Mouse (Mus musculus) megakaryocyte, adult 5-6 weeks (primary cell): Measurements from ENCODE around the gene Ano10. TPM values are rescaled to one million over a fixed set of nuclear protein-coding genes. Genes with fewer than 3 reads are reported as not detected.
A peak's percentile ranks its signal among the peaks of the same experiment; 100 is the strongest.
"Not testable (repeated sequence)": the region's sequence is repeated elsewhere in the genome, so short reads cannot be mapped to it uniquely, and the experiment has no call there.

Experiments
- ATAC-seq: 2 replicates; pipeline ENCODE4 v1.8.0; 2016; ENCODE audit warnings: mild to moderate bottlenecking, inconsistent platforms; ENCODE audit not compliant: poor library complexity, severe bottlenecking
- total RNA-seq, 2 experiments: library from RNA; stranded (forward) in 1 of 2; stranded (reverse) in 1 of 2; fragments of 153-499, 151-499 nt in 1 of 2; fragments of 221-1000, 200-1000 nt in 1 of 2; gene quantifications; 2 replicates each; pipeline versions ENCODE4 v1.2.3 to v1.2.4; 2015 to 2017

Gene Ano10
- 33.1 and 40.9 TPM in 2 replicates for total RNA-seq (2015)
- total RNA-seq (2017): 17.1 and 32.8 TPM in 2 replicates

DNA sequence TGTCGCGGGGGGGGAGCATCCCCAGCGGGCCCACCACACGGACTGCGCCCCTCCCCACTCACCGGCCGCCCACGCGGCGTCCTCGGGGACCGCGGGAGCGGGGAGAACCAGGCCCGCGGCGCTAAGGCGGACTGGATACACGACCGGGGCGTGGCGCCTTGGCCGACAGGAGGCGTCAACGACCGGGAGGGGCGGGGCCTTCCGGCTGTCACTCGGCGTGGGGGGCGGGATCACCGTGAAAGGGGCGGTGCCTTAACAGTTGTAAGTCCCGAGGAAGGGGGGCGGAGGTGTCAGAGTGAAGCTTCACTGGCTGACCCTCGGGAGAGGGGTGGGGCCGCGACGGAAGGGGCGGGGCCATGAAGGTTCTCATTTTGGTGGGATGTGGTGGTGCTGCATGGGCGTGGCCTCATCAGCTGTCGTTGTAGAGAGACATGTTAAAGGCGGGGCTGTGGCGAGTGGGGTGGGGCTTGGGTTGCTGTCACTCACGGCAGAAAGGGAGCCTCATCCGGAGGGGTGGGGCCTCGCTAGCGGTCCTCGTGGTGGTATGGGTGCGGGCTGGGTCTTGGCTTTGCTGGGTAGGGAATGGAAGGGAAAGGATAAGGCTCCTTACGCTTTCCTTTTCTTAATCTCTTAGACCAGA is at the start of gene Ano10:
Gene Ano10 (minus strand): TSS at position 182 of the 640 bp plus-strand sequence.
- ATAC-seq: peak; percentile 90

DNA sequence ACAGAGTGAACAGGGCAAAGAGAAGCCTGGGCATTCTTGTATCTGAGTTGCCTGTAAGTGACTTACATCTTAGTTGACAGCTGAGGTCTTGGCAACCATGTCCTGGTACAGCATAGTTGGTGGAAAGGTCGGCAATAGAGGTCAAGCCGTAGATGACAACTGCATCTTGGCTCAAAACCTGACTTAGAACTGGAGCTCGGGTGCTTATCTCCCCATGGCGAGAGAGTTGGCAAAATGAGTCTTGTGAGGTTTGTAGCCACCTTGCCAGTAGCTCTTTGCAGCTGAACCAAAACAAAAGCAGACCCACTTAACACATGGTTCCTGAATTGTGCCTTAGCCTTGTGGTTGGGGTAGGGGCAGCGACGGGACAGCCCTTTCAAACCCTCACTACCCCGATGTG is 49.2 kb upstream of the Ano10 start:
- ATAC-seq: no peak

DNA sequence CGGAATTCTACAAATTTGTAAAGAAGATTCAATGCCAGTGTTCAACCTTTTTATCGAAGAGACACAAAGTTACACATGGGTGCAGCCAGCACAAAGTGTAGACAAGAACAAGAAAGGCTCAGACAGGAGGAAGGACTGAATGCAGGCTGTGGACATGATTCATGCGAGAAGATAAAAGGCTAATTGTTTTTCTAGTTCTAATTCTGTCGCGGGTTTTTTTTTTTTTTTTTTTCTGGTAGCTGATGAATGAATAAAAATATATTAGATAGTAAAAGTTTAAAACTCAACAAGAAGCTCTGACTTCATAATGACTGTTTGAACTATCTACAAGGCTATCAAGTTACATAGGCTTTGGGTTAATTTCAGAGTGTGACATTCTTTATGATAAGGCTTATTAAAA is 45.7 kb upstream of the Ano10 start:
- ATAC-seq: no peak

DNA sequence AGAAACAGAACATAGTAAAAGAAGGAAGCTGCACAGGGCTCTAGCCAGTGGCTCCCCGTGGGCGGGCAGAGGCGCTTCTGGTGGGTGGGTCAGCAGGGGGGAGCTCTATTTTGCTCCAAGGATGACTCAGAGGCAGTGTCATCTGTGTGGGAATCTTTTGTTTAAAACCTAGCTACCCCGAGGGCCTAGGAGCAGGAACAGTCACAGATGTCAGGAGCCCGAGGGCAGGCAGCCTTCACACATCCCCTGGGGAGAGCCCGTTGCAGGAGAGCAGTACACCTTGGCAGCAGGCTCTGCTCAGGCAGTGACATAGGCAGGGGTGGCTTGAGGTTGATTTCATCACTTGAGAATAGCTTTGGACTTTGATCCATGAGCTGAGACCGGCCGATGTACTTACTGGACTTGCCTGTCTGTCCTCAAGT is 43.3 kb upstream of the Ano10 start:
- ATAC-seq: peak; percentile 77

DNA sequence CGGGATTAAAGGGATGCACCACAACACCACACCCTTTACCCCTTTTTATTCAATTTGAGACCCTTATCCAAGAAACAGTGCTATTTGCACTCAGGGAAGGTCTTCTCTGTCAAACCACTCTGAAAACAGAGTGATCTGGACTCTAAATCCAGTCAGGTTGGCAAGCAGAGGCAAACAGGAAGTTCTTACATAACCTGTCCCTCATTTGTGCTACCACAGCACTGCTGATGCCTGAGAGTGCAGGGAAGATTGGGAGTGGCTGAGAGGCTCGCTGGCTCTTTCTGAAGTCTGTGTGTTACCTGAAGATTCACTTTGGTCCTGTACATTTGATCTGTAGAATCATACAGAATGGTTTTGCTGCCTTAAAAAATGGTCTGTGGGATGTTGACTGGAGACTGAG is 42.5 kb upstream of the Ano10 start:
- ATAC-seq: peak; percentile 71

DNA sequence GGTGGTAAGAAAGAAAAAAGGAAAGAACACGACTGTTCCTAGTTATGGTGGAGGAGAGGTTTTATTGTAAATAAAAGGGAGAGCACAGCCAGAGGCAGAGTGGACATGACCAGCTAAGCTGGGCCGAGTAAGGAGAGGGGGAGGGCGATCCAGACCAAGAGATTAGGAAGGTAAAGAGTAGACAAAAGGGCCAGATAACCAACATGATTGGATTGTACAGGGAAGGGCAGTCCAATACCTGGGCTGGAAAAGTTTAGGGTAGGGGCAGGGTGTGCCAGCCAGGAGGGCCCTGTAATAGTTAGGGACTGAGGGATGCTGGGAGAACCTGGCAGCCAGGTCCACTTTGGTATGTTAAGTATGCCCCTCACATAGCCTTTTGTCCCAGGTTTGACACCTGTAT is 34.0 kb upstream of the Ano10 start:
- no peak for ATAC-seq

DNA sequence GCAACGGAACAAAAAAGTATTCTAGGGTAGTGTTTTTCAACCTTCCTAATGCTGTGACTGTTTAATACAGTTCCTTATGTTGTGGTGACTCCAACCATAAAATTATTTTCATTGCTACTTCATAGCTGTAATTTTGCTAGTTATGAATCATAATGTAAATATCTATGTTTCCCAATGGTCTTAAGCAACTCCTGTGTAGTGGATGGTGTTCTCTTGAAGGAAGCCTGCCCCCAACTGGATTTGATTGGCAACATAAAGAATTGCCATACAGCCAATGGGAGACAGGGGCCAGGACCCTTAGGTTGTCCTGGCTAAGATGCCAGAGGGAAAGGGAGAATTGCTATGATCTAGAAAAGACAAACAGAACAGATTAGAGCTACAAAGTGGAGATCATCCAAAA is 31.8 kb upstream of the Ano10 start:
- no peak for ATAC-seq

DNA sequence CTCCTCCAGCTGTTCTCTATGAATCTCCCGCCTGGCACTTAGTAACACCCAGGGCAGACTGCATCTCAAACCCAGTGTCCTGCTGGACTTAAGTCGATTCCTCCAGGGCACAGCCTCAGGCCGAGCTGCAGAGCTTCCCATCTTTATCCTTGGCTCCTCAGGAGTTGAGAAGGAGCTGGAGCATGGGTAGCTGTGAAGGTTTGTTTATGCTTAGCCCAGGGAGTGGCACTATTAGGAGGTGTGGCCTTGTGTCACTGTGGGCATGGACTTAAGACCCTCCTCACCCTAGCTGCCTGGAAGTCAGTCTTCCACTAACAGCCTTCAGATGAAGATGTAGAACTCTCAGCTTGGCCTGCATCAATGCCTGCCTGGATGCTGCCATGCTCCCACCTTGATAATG is 28.1 kb upstream of the Ano10 start:
- ATAC-seq: no peak

DNA sequence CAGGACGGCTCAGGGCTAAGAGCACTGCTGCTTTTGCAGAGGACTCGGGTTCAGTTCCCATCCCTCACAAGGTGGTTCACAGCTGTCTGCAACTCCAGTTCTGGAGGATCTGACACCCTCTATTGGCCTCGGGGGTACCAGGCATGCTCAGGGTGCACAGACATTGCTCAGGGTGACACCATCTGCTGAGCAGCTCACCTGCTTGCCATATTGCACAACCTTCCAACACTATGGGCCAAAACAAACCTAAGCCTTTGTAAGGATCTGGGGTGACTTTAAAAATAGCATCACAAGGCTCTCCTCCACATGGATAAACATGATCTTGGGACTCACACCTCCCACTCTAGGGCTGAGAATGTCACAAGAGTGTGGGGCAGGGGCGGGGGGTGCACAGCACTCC is 26.4 kb upstream of the Ano10 start:
- no peak for ATAC-seq

DNA sequence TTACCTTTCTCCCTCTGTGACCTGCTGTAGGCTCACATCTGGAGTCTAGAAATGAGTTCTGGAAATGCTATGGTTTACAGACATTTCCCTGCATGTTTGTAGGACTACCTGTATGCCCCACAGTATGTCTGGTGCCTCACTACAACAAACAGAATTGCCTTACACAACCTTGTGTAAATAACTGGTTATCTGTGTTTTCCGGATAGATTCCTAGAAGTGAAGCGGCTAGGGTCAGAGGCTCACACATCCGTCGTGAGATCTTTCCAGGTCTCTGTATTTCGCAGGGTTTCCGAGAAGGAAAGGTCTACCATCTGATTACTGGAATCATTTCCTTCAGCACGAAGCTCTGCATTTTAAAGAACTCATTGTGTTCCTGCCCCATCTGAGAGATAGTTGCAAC is 22.3 kb upstream of the Ano10 start:
- no peak for ATAC-seq

DNA sequence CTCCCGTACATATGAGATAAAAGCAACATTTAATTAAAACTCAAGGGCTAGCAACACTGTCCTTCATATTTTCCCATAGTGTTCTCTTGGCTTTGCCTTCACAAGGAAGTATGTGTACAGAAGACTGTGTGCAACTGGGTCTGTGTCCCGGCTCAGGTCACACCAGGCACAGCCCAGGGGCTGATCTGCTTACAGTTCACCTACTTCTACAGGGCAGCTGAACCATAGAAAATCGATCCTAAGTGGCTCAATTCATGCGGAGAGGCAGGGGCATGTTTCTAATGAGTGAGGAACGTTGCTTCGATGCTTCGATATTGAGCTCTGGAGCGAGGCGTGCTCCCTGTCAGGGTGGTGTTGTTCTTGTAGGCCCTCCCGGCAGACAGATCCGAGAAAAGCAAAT is 21.3 kb upstream of the Ano10 start:
- ATAC-seq: no peak

DNA sequence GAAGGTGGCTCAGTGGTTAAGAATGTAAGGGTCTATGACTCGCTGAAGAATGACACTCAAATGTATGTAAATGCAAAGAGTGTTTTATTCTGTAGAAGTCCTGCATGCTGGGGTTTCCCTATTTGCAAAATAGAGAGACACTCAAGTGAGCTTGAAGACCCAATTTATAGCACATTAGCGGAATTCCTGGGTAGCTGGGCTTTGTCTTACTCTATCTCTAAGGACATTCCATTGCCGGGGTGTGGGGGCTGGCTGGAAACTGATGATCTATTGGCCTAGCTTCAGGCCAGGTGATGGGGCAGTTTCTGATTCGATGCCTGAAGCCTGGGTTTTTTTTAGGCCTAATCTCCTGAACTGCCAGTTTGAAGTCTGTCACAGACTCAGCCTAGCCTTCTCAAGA is 20.7 kb upstream of the Ano10 start:
- no peak for ATAC-seq

DNA sequence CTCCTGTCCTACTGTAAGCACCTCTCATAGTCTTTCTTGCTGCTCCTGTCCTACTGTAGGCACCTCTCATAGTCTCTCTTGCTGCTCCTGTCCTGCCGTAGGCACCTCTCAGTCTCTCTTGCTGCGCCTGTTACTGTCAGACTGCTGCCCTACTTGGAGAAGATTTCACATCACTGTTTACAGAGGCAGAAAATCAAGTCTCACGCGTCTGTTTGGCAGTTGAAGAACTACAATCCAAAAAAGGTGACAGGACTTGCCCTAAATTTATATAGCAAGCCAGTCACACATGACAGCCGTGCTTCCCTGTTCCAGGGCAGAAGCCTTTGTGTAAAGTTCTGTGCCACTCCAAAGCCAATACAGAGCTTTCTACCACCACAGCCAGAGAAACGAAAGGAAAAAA is 20.2 kb upstream of the Ano10 start:
- no peak for ATAC-seq

DNA sequence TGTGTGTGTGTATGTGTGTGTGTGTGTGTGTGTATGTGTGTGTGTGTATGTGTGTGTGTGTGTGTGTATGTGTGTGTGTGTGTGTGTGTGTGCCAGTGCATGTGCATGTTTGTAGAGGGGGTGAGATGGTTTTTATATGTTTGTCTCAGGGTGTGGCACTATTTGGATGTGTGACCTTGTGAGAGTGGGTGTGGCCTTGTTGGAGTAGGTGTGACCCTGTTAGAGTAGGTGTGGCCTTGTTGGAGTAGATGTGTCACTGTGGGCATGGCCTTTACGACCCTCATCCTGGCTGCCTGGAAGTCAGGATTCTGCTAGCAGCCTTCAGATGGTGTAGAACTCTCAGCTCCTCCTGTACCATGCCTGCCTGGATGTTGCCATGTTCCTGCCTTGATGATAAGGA is 18.9 kb upstream of the Ano10 start:
- ATAC-seq: not testable (repeated sequence)

DNA sequence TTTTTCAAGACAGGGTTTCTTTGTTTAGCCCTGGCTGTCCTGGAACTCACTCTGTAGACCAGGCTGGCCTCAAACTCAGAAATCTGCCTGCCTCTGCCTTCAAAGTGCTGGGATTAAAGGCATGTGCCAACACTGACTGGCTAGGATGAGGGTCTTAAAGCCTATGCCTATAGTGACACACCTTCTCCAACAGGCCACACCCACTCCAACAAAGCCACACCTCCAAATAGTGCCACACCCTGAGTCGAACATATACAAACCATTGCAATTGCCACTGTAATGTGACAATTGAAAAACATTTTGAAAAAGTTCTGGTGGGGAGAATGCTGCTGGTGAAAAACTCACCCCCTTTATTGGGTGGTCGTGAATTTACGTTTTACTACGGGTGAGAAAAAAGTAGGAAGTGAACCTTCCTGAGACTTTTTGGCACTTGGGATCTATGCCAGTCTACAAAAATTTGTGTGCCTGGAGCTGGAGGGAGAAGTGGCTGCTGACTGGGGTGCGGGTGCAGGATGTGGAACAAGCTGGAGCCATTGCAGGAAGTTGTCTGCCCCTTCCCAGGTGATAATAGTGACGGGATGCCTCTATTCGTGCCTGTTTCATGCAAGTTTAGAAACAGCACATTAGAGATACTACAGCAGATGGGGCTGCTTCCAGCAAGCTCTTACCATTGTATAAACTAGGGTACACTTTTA is 18.2 kb upstream of the Ano10 start:
- ATAC-seq: no peak

DNA sequence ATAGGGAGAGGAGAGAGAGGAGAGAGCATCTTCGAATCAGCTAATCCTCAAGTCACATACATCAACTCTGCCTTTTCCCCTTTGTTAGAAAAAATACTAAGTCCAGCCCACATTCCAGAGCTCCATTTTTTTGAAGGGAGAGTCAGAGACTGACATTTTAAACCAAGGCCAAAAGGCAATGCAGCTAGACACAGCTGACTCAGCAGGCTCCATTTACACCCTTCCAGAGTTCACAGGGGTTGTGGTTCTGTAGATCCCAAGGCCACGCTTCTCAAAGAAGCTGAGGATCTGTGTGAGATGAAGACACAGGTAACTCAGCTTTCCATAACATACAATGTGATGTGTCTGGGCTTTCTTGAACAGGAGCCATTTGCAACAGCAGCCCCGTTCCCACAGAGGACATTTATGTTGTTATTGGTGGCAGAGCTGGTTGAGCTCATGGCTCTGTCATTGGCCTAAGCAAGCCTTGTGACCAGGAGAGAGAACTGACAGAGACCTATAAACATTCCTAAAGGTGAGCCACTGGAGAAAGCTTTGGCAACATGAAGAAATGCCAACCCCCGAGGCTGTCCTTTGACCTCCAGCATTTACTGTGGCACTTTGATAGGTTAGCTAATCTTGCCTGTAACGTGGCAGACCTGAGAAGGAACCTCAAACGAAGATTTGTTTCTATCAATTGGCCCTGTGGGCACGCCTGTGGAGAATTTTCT is 17.0 kb upstream of the Ano10 start:
- ATAC-seq: no peak

DNA sequence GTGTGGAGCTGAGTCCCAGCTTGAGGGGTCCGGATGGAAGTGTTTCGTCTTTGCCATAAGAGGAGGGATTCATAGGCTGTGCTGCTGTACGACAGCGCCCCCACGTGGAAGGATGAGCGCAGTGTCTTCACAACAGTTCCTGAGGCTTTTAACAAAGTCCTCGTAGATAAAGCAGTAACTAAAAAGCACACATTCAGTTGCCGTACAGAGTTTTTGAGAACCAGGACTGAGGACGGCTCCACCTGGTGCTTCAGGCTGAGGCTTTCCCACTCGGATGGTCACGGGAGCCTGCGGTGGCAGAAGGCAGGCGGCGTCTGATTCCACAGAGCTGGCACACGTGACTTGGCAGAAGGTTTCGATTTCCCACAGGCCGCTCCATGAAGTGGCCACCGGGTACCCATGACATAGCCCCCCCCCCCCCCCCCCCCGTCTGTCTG is 16.4 kb upstream of the Ano10 start:
- ATAC-seq: peak; percentile 83

DNA sequence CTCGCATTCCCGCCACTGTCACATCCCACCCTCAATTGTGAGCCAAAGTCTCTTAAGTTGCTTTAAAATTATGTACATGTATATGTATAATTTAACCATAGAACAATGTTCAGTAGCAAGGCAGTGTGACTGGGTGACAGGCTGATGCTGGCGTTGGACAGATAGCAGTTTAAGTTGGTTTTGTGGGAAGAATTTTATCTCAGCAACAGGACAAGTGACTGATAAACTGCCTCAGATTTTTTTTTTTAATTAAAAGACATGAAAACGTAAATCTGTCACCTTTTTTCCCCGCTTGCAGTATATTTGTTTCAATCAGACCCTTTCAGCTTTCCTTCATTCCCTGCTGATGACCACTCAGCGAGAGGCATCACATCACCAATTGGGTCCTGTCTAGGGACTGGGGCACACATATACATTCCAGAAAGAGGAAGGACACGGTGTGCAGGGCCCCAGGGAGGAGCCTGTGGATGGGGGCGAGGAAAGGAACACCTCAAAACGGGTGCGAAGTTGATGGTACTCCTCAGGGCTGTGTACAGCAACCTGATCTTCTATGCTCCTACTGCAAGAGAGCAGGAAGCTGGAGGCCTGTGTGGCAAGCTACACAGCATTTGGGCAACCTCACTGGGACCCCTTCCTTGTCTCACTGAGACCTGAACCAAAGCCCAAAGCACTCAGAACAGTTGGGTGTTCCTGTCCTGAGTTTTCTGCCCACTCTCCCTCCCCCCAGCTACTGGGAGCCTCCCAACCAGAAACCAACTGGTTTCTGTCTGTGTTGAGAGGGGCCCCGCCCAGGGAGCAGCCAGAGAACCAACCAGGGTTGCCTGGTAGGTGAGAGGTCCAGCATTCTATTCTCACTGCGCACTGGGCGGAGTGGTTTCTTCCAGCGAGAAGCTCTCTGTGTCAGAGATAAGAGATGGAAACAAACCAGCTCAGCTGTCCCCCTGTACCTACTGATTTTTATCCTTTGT is 15.1 kb upstream of the Ano10 start:
- ATAC-seq: peak; percentile 52

DNA sequence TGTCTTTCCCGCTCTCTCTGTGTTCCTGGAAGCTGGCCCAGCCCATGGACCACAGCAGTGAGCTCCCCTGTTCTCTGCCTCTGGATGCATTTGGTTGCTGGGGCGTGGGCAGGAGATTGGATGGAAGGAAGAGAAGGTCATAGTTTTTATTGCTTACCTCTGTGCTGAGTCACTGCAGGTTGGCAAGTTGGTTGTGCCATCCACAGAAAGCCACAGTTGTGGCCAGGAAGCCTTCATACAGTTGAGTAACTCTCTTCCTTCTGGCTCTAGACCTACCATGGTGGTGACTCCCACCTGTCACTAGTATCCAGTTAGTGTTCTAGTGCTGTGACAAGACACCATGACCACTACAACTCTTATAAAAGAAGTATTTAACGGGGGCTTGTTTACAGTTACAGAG is 11.1 kb upstream of the Ano10 start:
- ATAC-seq: peak; percentile 91

DNA sequence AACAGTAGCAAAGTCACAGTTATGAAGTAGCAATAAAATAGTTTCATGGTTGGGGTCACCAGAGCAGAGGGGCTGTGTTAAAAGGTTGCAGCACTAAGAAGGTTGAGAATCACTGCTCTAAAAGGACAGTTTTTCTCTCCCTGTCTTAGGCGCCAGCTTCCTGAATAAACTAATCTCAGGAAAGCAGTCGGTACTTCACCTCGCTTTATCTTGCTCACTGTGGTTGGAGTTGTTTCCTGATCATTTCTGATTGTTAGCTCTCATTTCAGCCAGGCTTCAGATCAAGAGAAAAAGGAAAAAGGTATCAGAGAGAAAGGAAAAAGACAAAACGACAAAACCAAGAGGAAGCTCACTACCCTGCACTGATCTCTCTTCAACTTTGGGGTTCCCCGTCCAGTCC is 1.9 kb upstream of the Ano10 start:
- no peak for ATAC-seq

DNA sequence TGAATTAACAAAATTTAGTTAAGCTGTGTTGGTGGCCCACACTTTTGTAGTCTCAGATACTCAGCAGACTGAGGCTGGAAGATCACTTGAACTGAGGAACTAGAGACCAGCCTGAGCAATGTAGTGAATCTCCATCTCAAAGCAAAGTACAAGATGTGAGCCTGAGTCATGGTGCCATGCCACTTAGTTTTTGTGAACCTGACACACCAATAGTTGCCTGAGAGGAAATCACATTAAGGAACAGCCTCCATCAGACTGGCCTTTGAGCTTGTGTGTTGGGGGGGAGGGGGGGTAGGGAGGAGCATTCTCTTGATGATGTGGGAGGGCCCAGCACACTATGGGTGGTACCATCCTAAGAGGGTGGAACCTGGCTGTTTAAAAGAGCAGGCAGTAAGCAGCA is 1.2 kb upstream of the Ano10 start:
- ATAC-seq: no peak
